Mouse (Mus musculus): ENCODE measurements at regions not wholly inside any gene's neighbourhood (a gene's known extent, or its start where the extent isn't known, plus 50 kb on each side); places are given as distances from the start of the nearest gene placed in this dataset.
"Not testable (repeated sequence)": the region's sequence is repeated elsewhere in the genome, so short reads cannot be mapped to it uniquely, and the experiment has no call there.

DNA sequence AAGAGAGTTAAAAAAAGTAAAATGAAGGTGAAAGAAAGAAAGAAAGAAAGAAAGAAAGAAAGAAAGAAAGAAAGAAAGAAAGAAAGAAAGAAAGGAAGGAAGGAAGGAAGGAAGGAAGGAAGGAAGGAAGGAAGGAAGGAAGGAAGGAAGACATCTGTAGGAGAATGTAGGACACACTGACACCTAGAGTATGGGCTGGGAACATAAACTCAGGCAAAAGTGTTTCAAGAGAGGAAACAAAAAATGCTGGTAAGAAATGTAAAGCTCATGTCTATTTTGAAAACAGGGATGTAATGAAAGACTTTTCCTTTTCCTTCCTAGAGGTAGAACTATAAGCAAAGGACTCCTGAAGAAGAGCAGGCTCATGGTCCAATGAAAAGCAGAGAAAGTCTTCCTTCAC is 237.2 kb upstream of the 4933412E24Rik start:
- not testable (repeated sequence) for H3K4me3 ChIP-seq (ENCODE audit: low read length); H3K36me3 ChIP-seq (ENCODE audit: control insufficient read depth, insufficient read depth, low read length); H3K4me1 ChIP-seq (replicated peaks; ENCODE audit: control insufficient read depth, insufficient read depth, low read length); H3K27me3 ChIP-seq (ENCODE audit: control insufficient read depth, insufficient read depth, low read depth, low read length); H3K27ac ChIP-seq (ENCODE audit: low read length); ATAC-seq (ENCODE audit: low read depth); H3K9me3 ChIP-seq (ENCODE audit: control insufficient read depth, low read length); H3K4me2 ChIP-seq (ENCODE audit: low read depth, low read length); H3K9ac ChIP-seq (ENCODE audit: low read length)

DNA sequence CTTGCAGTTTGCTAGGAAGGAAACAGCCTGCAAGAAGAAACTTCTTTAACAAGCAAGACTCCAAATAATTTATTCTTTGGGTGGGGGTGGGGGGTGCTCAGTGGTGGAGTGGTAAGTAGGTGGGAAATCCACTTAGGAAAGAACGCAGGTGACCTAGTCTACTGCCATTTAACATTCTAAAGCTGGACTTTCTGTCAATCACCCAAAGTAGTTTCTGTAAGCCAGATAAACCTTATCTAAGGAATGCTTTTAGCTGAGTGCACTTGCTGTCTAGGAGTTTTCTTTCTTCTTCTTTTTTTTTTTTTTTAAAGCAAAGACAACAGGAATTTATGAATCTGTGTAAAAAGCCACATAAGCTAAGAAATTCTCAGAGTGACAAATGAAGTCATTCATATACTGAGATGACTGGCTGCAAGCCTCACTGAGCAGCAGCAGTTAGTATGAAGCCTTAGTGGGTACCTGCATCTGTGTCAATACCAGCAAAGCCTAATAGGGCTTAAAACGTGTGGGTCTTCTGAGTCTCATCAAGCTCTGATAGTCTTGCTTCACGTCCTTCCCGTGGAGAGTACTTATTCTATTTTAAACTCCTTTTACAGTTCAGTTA is 210.0 kb upstream of the 4933412E24Rik start:
- Histone ChIP-seq H3K9me3 (ENCODE audit: control insufficient read depth, low read length) (no peaks in the 10 kb centered on the region), H3K4me1 (replicated peaks; ENCODE audit: control insufficient read depth, insufficient read depth, low read length) (no peaks in the 10 kb centered on the region), H3K36me3 (ENCODE audit: control insufficient read depth, insufficient read depth, low read length) (no peaks in the 10 kb centered on the region), H3K4me3 (ENCODE audit: low read length) (no peak overlapping the region), H3K27ac (ENCODE audit: low read length) (0 out of 2 replicates have a peak overlapping the region, but pooled peaks have one; percentile 12), H3K9ac (ENCODE audit: low read length) (no peak overlapping the region), H3K27me3 (ENCODE audit: control insufficient read depth, insufficient read depth, low read depth, low read length) (no peaks in the 10 kb centered on the region), H3K4me2 (ENCODE audit: low read depth, low read length) (no peak overlapping the region)
- WGBS, result 19% methylated on average over 4 of the region's 4 CpGs
- ATAC-seq (ENCODE audit: low read depth), result peak; percentile 69

DNA sequence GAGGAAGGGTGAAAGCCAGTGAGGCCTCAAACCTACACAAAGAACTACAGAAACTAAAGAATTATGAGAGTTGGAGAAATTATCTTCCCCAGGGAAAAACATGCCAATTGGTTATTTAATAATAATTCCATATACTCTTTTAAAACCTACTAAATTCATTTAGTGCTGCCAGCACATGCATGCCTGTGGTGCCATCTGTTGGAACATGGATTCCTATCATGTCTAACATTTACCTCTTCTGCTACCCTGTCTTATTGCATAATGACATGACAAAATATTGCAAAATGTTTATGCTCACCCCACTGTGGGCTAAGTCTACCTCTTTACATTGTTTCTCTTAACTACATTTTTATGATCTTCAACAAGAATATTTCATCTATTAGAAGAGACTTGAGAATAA is 178.7 kb upstream of the 4933412E24Rik start:
- Histone ChIP-seq H3K4me2 (ENCODE audit: low read depth, low read length) (no peak overlapping the region), H3K27me3 (ENCODE audit: control insufficient read depth, insufficient read depth, low read depth, low read length) (no peaks in the 10 kb centered on the region), H3K9ac (ENCODE audit: low read length) (no peak overlapping the region), H3K36me3 (ENCODE audit: control insufficient read depth, insufficient read depth, low read length) (no peaks in the 10 kb centered on the region), H3K4me3 (ENCODE audit: low read length) (no peak overlapping the region), H3K9me3 (ENCODE audit: control insufficient read depth, low read length) (no peaks in the 10 kb centered on the region), H3K27ac (ENCODE audit: low read length) (no peak overlapping the region), H3K4me1 (replicated peaks; ENCODE audit: control insufficient read depth, insufficient read depth, low read length) (no peaks in the 10 kb centered on the region)
- ATAC-seq (ENCODE audit: low read depth), result no peak

DNA sequence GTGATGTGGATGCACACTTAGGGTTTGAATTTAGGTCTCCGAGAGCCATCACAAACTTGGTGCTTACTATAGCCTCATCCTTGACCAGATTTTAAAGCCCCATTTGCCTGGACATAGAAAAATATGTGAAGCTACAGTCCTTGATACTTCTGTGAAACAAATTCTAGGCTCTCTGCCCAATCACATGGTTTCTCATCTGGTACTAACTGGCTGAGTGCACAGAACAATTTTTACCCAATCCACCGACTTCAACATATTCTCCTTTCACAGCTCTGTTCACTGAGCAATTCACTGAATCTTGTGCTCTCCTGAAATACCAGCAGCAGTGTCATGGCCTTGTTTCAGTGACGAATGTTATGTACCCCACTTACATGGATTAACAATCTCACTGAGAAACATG is 176.7 kb upstream of the 4933412E24Rik start:
- no peak overlapping the region for H3K27ac ChIP-seq (ENCODE audit: low read length)
- H3K9me3 ChIP-seq (ENCODE audit: control insufficient read depth, low read length), result no peaks in the 10 kb centered on the region
- H3K4me2 ChIP-seq (ENCODE audit: low read depth, low read length), result no peak overlapping the region
- H3K27me3 ChIP-seq (ENCODE audit: control insufficient read depth, insufficient read depth, low read depth, low read length), result no peaks in the 10 kb centered on the region
- no peak overlapping the region for H3K9ac ChIP-seq (ENCODE audit: low read length)
- ATAC-seq (ENCODE audit: low read depth), result no peak
- no peak overlapping the region for H3K4me3 ChIP-seq (ENCODE audit: low read length)
- no peaks in the 10 kb centered on the region for H3K36me3 ChIP-seq (ENCODE audit: control insufficient read depth, insufficient read depth, low read length)
- WGBS, result 74% methylated on average over 3 of the region's 3 CpGs
- no peaks in the 10 kb centered on the region for H3K4me1 ChIP-seq (replicated peaks; ENCODE audit: control insufficient read depth, insufficient read depth, low read length)

DNA sequence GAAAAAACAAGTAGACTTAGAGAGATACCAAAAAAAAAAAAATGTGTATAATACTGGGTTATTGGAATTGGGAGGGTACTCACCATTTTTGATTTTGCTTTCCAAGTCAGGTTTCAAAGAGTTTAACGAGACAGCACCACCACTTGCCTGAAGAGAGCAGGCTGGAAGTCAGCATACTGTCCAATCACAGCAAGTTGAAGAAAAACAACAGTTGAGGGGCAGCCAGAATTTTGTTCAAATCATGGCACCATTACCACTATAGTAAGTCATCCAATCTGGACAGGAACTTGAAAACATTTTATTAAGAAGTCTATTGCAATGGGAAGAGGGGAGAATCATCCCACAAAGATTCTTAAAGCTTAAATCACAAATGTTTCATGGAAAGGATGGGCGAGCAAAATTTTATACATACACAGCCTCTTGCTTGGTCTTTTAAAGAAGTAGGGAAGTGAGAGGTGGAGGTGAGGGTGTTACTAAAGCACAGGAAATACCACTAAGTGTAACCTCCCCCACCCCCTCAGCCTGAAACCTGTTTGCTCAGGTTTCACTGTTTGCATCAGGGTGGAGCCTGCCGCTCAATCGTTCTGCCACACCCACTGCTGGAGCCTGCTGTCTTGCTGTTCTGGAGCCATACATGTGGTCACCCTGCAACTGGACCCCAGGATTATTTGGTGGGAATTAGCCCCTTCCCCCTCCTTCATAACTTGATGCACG is 170.7 kb upstream of the 4933412E24Rik start:
- no peak overlapping the region for H3K4me3 ChIP-seq (ENCODE audit: low read length)
- H3K4me1 ChIP-seq (replicated peaks; ENCODE audit: control insufficient read depth, insufficient read depth, low read length), result no peaks in the 10 kb centered on the region; the same call in 1 of the 2 replicates
- H3K4me2 ChIP-seq (ENCODE audit: low read depth, low read length), result no peak overlapping the region
- no peaks in the 10 kb centered on the region for H3K36me3 ChIP-seq (ENCODE audit: control insufficient read depth, insufficient read depth, low read length)
- H3K27me3 ChIP-seq (ENCODE audit: control insufficient read depth, insufficient read depth, low read depth, low read length), result no peaks in the 10 kb centered on the region
- H3K9me3 ChIP-seq (ENCODE audit: control insufficient read depth, low read length), result no peaks in the 10 kb centered on the region
- H3K27ac ChIP-seq (ENCODE audit: low read length), result peak overlapping the region; percentile 34; the same call in 1 of the 2 replicates
- H3K9ac ChIP-seq (ENCODE audit: low read length), result no peak overlapping the region
- peak; percentile 62 for ATAC-seq (ENCODE audit: low read depth)
- WGBS, result 39% methylated on average over 5 of the region's 5 CpGs

DNA sequence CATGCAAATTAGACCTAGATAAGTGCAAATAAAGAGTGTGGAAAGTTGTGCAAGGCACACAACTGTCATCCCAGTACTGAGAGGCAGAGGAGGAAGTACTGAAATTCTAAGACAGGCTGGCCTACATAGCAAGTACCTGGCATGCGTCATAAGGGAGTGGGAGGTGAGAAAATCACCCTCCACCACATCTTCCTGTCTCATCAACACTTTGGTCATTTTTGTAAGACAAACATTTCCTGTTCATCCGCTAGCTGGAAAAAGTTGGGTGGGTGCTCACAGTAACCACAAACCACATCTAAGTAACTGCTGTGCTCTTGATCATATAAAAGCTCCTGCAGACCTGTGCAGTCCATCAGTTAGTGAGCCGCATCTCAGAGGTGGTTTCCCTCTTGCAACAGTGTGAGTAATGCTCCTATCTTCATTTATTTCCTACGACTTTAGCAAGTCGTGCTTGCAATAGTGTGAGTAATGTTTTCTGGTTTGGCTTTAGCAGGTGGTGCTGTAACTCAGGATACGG is 125.2 kb upstream of the 4933412E24Rik start:
- 65% methylated on average over 6 of the region's 6 CpGs for WGBS
- H3K9me3 ChIP-seq (ENCODE audit: control insufficient read depth, low read length), result no peaks in the 10 kb centered on the region
- H3K36me3 ChIP-seq (ENCODE audit: control insufficient read depth, insufficient read depth, low read length), result no peaks in the 10 kb centered on the region
- no peak overlapping the region for H3K9ac ChIP-seq (ENCODE audit: low read length)
- ATAC-seq (ENCODE audit: low read depth), result no peak
- H3K4me2 ChIP-seq (ENCODE audit: low read depth, low read length), result no peak overlapping the region
- H3K27me3 ChIP-seq (ENCODE audit: control insufficient read depth, insufficient read depth, low read depth, low read length), result no peaks in the 10 kb centered on the region
- no peak overlapping the region for H3K4me3 ChIP-seq (ENCODE audit: low read length)
- no peaks in the 10 kb centered on the region for H3K4me1 ChIP-seq (replicated peaks; ENCODE audit: control insufficient read depth, insufficient read depth, low read length)
- H3K27ac ChIP-seq (ENCODE audit: low read length), result no peak overlapping the region

DNA sequence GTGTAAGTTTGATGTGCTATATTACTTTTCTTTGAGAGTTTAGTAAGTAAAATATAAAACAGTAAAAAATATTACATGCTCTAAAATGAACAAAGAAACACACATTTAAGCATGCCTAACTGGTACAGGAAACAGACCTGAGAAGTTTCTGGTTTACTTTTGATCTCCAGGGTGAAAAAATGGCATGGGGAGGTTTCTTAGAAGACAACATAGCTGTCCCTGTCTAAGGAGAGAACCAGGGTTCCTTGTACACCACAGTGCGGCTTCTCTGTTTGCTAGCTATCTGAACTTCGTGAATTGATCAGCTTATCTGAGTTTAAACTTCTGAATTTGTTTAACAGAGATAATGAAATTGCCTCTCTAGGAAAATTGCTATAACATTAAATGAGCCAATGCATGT is 120.3 kb upstream of the 4933412E24Rik start:
- H3K4me2 ChIP-seq (ENCODE audit: low read depth, low read length), result no peak overlapping the region
- no peak for ATAC-seq (ENCODE audit: low read depth)
- H3K27me3 ChIP-seq (ENCODE audit: control insufficient read depth, insufficient read depth, low read depth, low read length), result no peaks in the 10 kb centered on the region
- 52% methylated on average over 2 of the region's 2 CpGs for WGBS
- no peak overlapping the region for H3K9ac ChIP-seq (ENCODE audit: low read length)
- no peak overlapping the region for H3K27ac ChIP-seq (ENCODE audit: low read length)
- H3K9me3 ChIP-seq (ENCODE audit: control insufficient read depth, low read length), result no peaks in the 10 kb centered on the region
- no peaks in the 10 kb centered on the region for H3K36me3 ChIP-seq (ENCODE audit: control insufficient read depth, insufficient read depth, low read length)
- H3K4me3 ChIP-seq (ENCODE audit: low read length), result no peak overlapping the region
- H3K4me1 ChIP-seq (replicated peaks; ENCODE audit: control insufficient read depth, insufficient read depth, low read length), result 0 out of 2 replicates have a peak, but pooled peaks cover 2% of the 10 kb centered on the region

DNA sequence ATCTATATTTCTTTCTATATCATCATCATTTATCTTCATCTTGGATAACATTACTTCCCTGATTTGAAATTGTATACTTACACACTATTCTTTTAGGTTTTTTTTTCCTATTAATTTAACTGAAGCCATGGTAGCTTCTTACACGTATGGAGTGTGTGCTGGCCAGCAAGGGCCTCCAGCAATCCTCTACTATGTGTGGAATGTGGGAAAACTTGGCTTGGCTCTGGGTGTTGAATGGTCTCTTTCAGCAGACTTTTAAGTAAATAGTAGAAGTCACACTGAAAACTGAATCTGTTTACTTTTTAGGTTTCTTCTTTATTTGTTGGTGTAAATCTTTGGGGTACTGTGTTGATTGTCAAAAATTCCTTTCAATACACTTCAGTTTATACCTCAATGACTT is 118.1 kb upstream of the 4933412E24Rik start:
- WGBS, result 13% methylated on average over 1 of the region's 1 CpGs
- Histone ChIP-seq H3K27me3 (ENCODE audit: control insufficient read depth, insufficient read depth, low read depth, low read length) (no peaks in the 10 kb centered on the region), H3K9me3 (ENCODE audit: control insufficient read depth, low read length) (no peaks in the 10 kb centered on the region), H3K9ac (ENCODE audit: low read length) (no peak overlapping the region), H3K4me2 (ENCODE audit: low read depth, low read length) (no peak overlapping the region), H3K27ac (ENCODE audit: low read length) (no peak overlapping the region), H3K4me3 (ENCODE audit: low read length) (no peak overlapping the region), H3K36me3 (ENCODE audit: control insufficient read depth, insufficient read depth, low read length) (no peaks in the 10 kb centered on the region), H3K4me1 (replicated peaks; ENCODE audit: control insufficient read depth, insufficient read depth, low read length) (0 out of 2 replicates have a peak, but pooled peaks cover 2% of the 10 kb centered on the region)
- peak; percentile 83 for ATAC-seq (ENCODE audit: low read depth)

DNA sequence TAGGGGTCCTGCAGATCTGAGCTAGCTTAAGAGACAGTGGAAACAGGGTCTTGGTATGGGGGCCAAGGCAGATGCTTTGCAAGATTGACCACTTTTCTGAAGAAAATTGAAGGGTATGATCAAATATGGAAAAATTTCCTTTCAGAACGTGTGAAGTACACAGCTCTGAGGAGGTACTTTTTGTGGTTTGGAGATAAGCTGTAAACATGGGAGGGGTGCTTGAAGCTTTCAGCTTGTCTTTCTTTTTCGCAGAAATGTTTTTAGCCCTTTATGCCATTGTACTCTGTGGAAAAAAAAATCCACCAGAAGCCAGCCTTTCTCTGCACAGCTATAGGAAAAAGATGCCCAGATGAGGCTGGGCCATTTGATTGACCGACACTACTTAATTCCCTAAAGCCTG is 116.3 kb upstream of the 4933412E24Rik start:
- Histone ChIP-seq H3K36me3 (ENCODE audit: control insufficient read depth, insufficient read depth, low read length) (no peaks in the 10 kb centered on the region), H3K9ac (ENCODE audit: low read length) (no peak overlapping the region), H3K27me3 (ENCODE audit: control insufficient read depth, insufficient read depth, low read depth, low read length) (no peaks in the 10 kb centered on the region), H3K4me2 (ENCODE audit: low read depth, low read length) (no peak overlapping the region), H3K9me3 (ENCODE audit: control insufficient read depth, low read length) (no peaks in the 10 kb centered on the region), H3K4me1 (replicated peaks; ENCODE audit: control insufficient read depth, insufficient read depth, low read length) (0 out of 2 replicates have a peak, but pooled peaks cover 2% of the 10 kb centered on the region), H3K4me3 (ENCODE audit: low read length) (no peak overlapping the region), H3K27ac (ENCODE audit: low read length) (no peak overlapping the region)
- WGBS, result 74% methylated on average over 3 of the region's 3 CpGs
- no peak for ATAC-seq (ENCODE audit: low read depth)
